Mouse (Mus musculus) leukemia stem cell, adult 10-12 weeks (primary cell): ENCODE data around the gene Psmd10. TPM values are rescaled to one million over a fixed set of nuclear protein-coding genes. Genes with fewer than 3 reads are reported as not detected.

ENCODE experiments used
- polyA plus RNA-seq: library from polyadenylated mRNA; stranded (reverse); fragments of >175 nt; gene quantifications from 2 replicates; pipeline ENCODE4 v1.2.3, GENCODE M21; 2012; ENCODE audit warnings: low replicate concordance

Gene Psmd10
- polyA plus RNA-seq, result 0.16 and 2.4 TPM in 2 replicates

DNA sequence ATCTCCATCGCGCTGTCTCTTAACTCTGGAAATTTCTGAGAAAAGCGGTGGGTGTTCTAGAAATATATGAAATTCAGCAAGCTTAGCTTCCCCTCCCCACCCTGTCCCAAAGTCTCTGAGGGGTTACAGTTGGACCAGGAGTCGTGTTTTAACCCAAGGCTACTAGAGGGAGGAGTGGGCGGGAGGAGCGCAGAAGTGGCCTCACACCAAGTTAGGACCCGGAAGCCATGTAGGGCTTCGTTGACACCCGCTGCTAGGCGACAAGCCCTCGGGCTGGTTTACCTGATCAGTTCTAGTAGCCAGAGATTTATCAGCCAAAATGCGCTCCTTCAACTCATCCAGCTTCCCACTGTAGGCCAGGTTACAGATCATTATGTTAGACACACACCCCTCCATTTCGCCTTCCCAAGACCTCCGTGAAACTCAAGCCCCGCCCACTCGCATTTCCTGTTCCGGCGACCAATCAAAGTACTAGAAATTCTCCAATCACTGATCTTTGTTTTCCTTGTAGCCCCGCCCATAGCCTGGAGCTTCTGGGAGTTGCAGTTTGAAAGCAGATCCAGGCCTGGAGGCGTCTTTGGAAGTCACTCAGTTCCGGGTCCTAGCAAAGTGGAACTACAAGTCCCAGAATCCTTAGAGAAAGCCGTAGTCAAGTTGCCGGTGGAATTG is at the start of gene Psmd10, which contains the start of gene Atg4a:
Gene Psmd10, minus strand, starts transcription at position 457 of the 669 bp plus-strand sequence.
Gene Atg4a, plus strand, starts transcription at position 636 of the 669 bp plus-strand sequence.

GRCm38 (mm10) chrX:140907360-140907759 is 49.2 kb downstream of the Psmd10 start, which contains the start of gene Vsig1:
Gene Vsig1 (plus strand): TSS chrX:140907608.

Other genes starting within 250 kb of the Psmd10 start
- not detected in 2 replicates for gene Tex13b, start 143.3 kb downstream of the Psmd10 start, polyA plus RNA-seq
- gene Vsig1, start 49.1 kb downstream of the Psmd10 start, polyA plus RNA-seq, result not detected in 2 replicates
- 0.14 and 0.74 TPM in 2 replicates for gene Atg4a, start 179 bp upstream of the Psmd10 start, polyA plus RNA-seq